Comparison of ENCODE assay signal across 9 mouse cellular contexts in the genomic region with DNA sequence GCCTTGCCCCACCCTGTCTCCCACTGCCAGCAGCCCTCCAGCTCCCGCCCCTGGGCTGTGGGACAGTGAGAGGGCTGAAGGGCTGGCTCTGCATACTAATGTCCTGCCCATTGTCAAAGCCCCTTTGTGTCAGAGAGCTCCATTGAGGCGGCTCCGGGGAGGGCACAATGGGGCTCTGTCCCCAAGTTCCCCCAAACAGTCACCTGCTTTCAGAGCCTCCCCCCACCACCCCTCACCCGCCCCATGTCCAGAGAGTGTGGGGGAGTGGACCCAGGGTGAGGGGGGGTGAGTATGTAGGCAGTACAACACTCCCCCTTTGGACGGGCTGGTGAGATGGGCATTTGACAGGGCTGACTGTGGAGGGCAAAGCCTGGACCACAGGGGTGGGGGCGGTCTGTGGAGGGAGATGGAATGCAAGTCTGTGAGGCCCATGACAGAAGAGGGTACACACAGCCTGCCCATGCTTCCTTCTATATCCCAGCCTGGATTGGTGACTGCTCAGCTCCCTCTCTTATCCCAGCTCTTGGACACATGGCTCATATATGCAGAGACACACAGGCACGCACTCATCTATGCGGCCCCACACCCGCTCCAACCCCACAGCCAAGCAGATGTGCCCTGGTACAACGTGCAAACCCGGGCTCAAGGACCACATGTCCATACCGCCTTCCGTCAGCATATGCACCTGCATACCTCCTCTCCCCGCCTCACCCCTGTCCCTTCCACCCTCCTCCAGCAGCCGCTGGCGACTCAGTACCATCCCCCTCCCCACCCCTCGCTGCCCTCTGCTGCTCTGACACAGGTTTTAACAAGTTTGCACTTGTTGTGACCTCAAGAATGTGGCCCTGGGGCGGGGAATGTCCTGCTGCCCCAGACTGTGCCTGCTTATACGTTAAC. TPM values are rescaled to one million over a fixed set of nuclear protein-coding genes. Genes with fewer than 3 reads are reported as not detected.
DNase-seq lines count a peak whose midpoint lies in the region; ATAC-seq and TF ChIP-seq lines count a peak whose summit lies in the region.
"Had no signal": no experiment of that assay in that cellular context is flagged by ENCODE, and none has a peak within 500 bp of the region (broad histone marks: within the 10 kb centered on the region; RNA-seq: fewer than 3 reads in every experiment).

No protein-coding gene starts in this region.

- no peak for TF ChIP-seq POLR2A in lung, adult 2 months (IDR thresholded peaks at IDR 0.05; ENCODE audit: borderline replicate concordance, extremely low read depth, low read depth, low read length)
- TF ChIP-seq POLR2A in cortical plate, adult 2 months (IDR thresholded peaks at IDR 0.05; ENCODE audit: extremely low read depth, insufficient read depth, low read length): no peak

- no peaks in the 10 kb centered on the region for H3K36me3 ChIP-seq in hindbrain, embryonic 13.5 days

- H3K4me2 ChIP-seq in hindbrain, embryonic 13.5 days: peak overlapping the region; percentile 38

- H3K27ac ChIP-seq in cortical plate, adult 2 months (ENCODE audit: insufficient read depth, low read length): peak overlapping the region; percentile 97
- peak overlapping the region; percentile 89 for H3K27ac ChIP-seq in hindbrain, embryonic 13.5 days
- H3K27ac ChIP-seq: macrophage had no signal

- peak; percentile 20 to 58 for DNase-seq in lung, adult 18-20 months
- no peak for DNase-seq in lung, adult 2 months
- peak; percentile 51 to 54 for DNase-seq in left cerebral cortex, adult 18-20 months (ENCODE audit: low spot score in 2 of 2)
- DNase-seq in neural tube, embryonic 10.5 days (ENCODE audit: extremely low spot score, low spot score): peak; percentile 76
- no peak for DNase-seq in gastrocnemius, postnatal 4 days (ENCODE audit: low spot score in 2 of 2)
- DNase-seq in thymus, postnatal 25 days: no peak

- peak; percentile 96 for ATAC-seq in hindbrain, embryonic 13.5 days (ENCODE audit: low FRiP score)

- 26% methylated on average over 19 of the region's 19 CpGs for WGBS in lung, adult 2 months
- 6% methylated on average over 19 of the region's 19 CpGs for WGBS in hindbrain, embryonic 13.5 days

- H3K4me3 ChIP-seq in lung, adult 2 months (replicated peaks; ENCODE audit: extremely low read depth, low read depth, low read length): no peak overlapping the region
- no peak overlapping the region for H3K4me3 ChIP-seq in cortical plate, adult 2 months (ENCODE audit: insufficient read depth, low read length)
- H3K4me3 ChIP-seq in hindbrain, embryonic 13.5 days: no peak overlapping the region

- 0 out of 2 replicates have a peak, but pooled peaks cover 3% of the 10 kb centered on the region for H3K27me3 ChIP-seq in hindbrain, embryonic 13.5 days

- H3K4me1 ChIP-seq in lung, adult 2 months (ENCODE audit: control insufficient read depth, insufficient read depth, low read length): 0 out of 2 replicates have a peak, but pooled peaks cover 2% of the 10 kb centered on the region
- 0 out of 2 replicates have a peak, but pooled peaks cover 3% of the 10 kb centered on the region for H3K4me1 ChIP-seq in cortical plate, adult 2 months (ENCODE audit: control insufficient read depth, insufficient read depth, low read length)
- peaks cover 56% of the 10 kb centered on the region for H3K4me1 ChIP-seq in hindbrain, embryonic 13.5 days (replicated peaks)

- no peak for TF ChIP-seq CTCF in lung, adult 2 months (IDR thresholded peaks at IDR 0.05; ENCODE audit: insufficient read depth, low read length)
- TF ChIP-seq CTCF in cortical plate, adult 2 months (IDR thresholded peaks at IDR 0.05; ENCODE audit: extremely low read depth, insufficient read depth, low read length): no peak

- H3K9ac ChIP-seq in hindbrain, embryonic 13.5 days: peak overlapping the region; percentile 44; the same call in 1 of the 2 replicates

- no peaks in the 10 kb centered on the region for H3K9me3 ChIP-seq in hindbrain, embryonic 13.5 days

RNA-seq across cellular contexts. Expression of a gene that starts 9.2 kb away (rescaled TPM):
- polyA plus RNA-seq in lung, adult 2 months (2012; rRNA removed): 0.12 and 0.28 TPM in 2 replicates
- 96.8 and 102 TPM in 2 replicates for polyA plus RNA-seq in cortical plate, adult 2 months (2012; rRNA removed)
- 1.6 and 1.7 TPM in 2 replicates for polyA plus RNA-seq in hindbrain, embryonic 13.5 days (2015; fragmentation: Nextera tagmentation; extraction: Ambion mirVana)
- 10 to 100 TPM; 67.5 to 87.1 TPM for total RNA-seq in left cerebral cortex, adult 18-20 months (2021)
- total RNA-seq in gastrocnemius, postnatal 4 days (2021): 1 to 10 TPM; 2.2 to 2.3 TPM

RNA-seq across cellular contexts. Expression of a gene that starts 21.0 kb away (rescaled TPM):
- 0.08 TPM in 1 of 2 replicates, not detected in the other for polyA plus RNA-seq in lung, adult 2 months (2012; rRNA removed)
- polyA plus RNA-seq in cortical plate, adult 2 months (2012; rRNA removed): 169 and 180 TPM in 2 replicates
- polyA plus RNA-seq in hindbrain, embryonic 13.5 days (2015; fragmentation: Nextera tagmentation; extraction: Ambion mirVana): 2.2 and 2.5 TPM in 2 replicates
- 100 to 1,000 TPM; 132 to 133 TPM for total RNA-seq in left cerebral cortex, adult 18-20 months (2021)
- total RNA-seq in gastrocnemius, postnatal 4 days (2021): not detected

RNA-seq across cellular contexts. Expression of a gene that starts 26.2 kb away (rescaled TPM):
- polyA plus RNA-seq in lung, adult 2 months (2012; rRNA removed): 8.2 and 9.1 TPM in 2 replicates
- polyA plus RNA-seq in cortical plate, adult 2 months (2012; rRNA removed): 6.5 TPM in 2 replicates
- polyA plus RNA-seq in hindbrain, embryonic 13.5 days (2015; fragmentation: Nextera tagmentation; extraction: Ambion mirVana): 4.7 and 4.9 TPM in 2 replicates
- total RNA-seq in left cerebral cortex, adult 18-20 months (2021): 1 to 10 TPM; 7.9 to 8.6 TPM
- total RNA-seq in gastrocnemius, postnatal 4 days (2021): 1 to 10 TPM; 7.7 to 9.7 TPM

RNA-seq across cellular contexts. Expression of a gene that starts 52.3 kb away (rescaled TPM):
- polyA plus RNA-seq in lung, adult 2 months (2012; rRNA removed): 56.1 and 93.0 TPM in 2 replicates
- polyA plus RNA-seq in cortical plate, adult 2 months (2012; rRNA removed): 534 and 567 TPM in 2 replicates
- 41.5 and 42.3 TPM in 2 replicates for polyA plus RNA-seq in hindbrain, embryonic 13.5 days (2015; fragmentation: Nextera tagmentation; extraction: Ambion mirVana)
- 100 to 1,000 TPM; 588 to 687 TPM for total RNA-seq in left cerebral cortex, adult 18-20 months (2021)
- total RNA-seq in gastrocnemius, postnatal 4 days (2021): 100 to 1,000 TPM; 454 to 465 TPM
- polyA plus RNA-seq: macrophage had no signal

Comparison
In these comparisons a context has a peak if more than half of its experiments do, and no peak if none do; other contexts are left out.
1. DNase-seq: peak in lung, adult 18-20 months (2 of 2), left cerebral cortex, adult 18-20 months (2 of 2) and neural tube, embryonic 10.5 days (single experiment); none in lung, adult 2 months (single experiment), gastrocnemius, postnatal 4 days (0 of 2) and thymus, postnatal 25 days (single experiment).
2. RNA of a gene that starts 9.2 kb away (polyA plus RNA-seq): 96.8 to 102 TPM in cortical plate, adult 2 months; 1.6 to 1.7 TPM in hindbrain, embryonic 13.5 days and 0.12 to 0.28 TPM in lung, adult 2 months; every median in the first group is over 10 times any median in the second.
3. RNA of a gene that starts 21.0 kb away (polyA plus RNA-seq): 169 to 180 TPM in cortical plate, adult 2 months; 2.2 to 2.5 TPM in hindbrain, embryonic 13.5 days and 0.08 TPM in lung, adult 2 months; every median in the first group is over 10 times any median in the second.